Comparison of ENCODE assay signal across 9 mouse cellular contexts in the genomic region with DNA sequence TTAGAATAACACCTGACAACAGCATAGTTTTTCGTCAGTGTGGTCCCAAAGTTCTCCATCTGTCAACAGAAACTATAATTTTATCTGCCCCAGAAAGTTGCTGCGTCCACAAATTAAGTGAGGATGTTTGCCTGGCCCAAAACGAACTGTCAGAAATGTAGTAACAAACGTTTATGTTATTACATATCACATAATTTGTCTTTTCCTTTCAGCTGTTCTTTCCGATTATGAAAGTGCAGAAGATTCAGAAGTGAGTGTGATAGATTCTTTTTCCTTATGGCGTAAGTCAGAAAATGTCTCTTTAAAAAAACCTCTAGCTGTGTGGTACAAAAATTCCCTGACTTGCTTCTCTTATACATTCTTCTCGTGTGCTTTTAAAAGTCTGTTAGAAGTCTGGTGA. TPM values are rescaled to one million over a fixed set of nuclear protein-coding genes. Genes with fewer than 3 reads are reported as not detected.
DNase-seq lines count a peak whose midpoint lies in the region; ATAC-seq and TF ChIP-seq lines count a peak whose summit lies in the region.
"Had no signal": no experiment of that assay in that cellular context is flagged by ENCODE, and none has a peak within 500 bp of the region (broad histone marks: within the 10 kb centered on the region; RNA-seq: fewer than 3 reads in every experiment).

No protein-coding gene starts in this region.

- peak overlapping the region; percentile 91 for H3K4me3 ChIP-seq in kidney, embryonic 15.5 days (replicated peaks)
- H3K4me3 ChIP-seq in cortical plate, adult 2 months (ENCODE audit: insufficient read depth, low read length): peak overlapping the region; percentile 77
- peak overlapping the region; percentile 91 for H3K4me3 ChIP-seq in hindbrain, embryonic 16.5 days (ENCODE audit: low read length)
- H3K4me3 ChIP-seq in midbrain, embryonic 15.5 days: peak overlapping the region; percentile 82

- WGBS in kidney, embryonic 15.5 days: 64% methylated on average over 7 of the region's 7 CpGs
- 79% methylated on average over 7 of the region's 7 CpGs for WGBS in hindbrain, embryonic 16.5 days
- WGBS in midbrain, embryonic 15.5 days: 84% methylated on average over 7 of the region's 7 CpGs

- H3K4me2 ChIP-seq in kidney, embryonic 15.5 days: peak overlapping the region; percentile 68
- H3K4me2 ChIP-seq in hindbrain, embryonic 16.5 days (ENCODE audit: low read length): peak overlapping the region; percentile 55
- H3K4me2 ChIP-seq in midbrain, embryonic 15.5 days: peak overlapping the region; percentile 65

- peaks cover 24% of the 10 kb centered on the region for H3K4me1 ChIP-seq in kidney, embryonic 15.5 days
- H3K4me1 ChIP-seq in cortical plate, adult 2 months (ENCODE audit: control insufficient read depth, insufficient read depth, low read length): peaks cover 1% of the 10 kb centered on the region; the same call in 1 of the 2 replicates
- peaks cover 20% of the 10 kb centered on the region for H3K4me1 ChIP-seq in hindbrain, embryonic 16.5 days (ENCODE audit: control insufficient read depth, insufficient read depth, low read depth, low read length)
- peaks cover 29% of the 10 kb centered on the region for H3K4me1 ChIP-seq in midbrain, embryonic 15.5 days

- no peak for TF ChIP-seq POLR2A in cortical plate, adult 2 months (IDR thresholded peaks at IDR 0.05; ENCODE audit: extremely low read depth, insufficient read depth, low read length)

- H3K9ac ChIP-seq in kidney, embryonic 15.5 days: peak overlapping the region; percentile 96; the same call in 1 of the 2 replicates
- H3K9ac ChIP-seq in hindbrain, embryonic 16.5 days (ENCODE audit: low read depth, low read length): peak overlapping the region; percentile 97
- H3K9ac ChIP-seq in midbrain, embryonic 15.5 days: peak overlapping the region; percentile 98

- no peak for DNase-seq in kidney, postnatal 4 days
- no peak for DNase-seq in ovary, adult 18-20 months (ENCODE audit: low spot score)
- DNase-seq in layer of hippocampus, postnatal 10 days (ENCODE audit: low spot score in 2 of 2): no peak
- DNase-seq: retina, postnatal 1 day had no signal

- H3K9me3 ChIP-seq in kidney, embryonic 15.5 days (replicated peaks): no peaks in the 10 kb centered on the region
- no peaks in the 10 kb centered on the region for H3K9me3 ChIP-seq in hindbrain, embryonic 16.5 days (ENCODE audit: control insufficient read depth, low read length)
- H3K9me3 ChIP-seq in midbrain, embryonic 15.5 days: no peaks in the 10 kb centered on the region

- H3K36me3 ChIP-seq in kidney, embryonic 15.5 days: peaks cover 74% of the 10 kb centered on the region
- peaks cover 21% of the 10 kb centered on the region for H3K36me3 ChIP-seq in hindbrain, embryonic 16.5 days (ENCODE audit: control insufficient read depth, insufficient read depth, low read length)
- peaks cover 9% of the 10 kb centered on the region; the same call in 1 of the 2 replicates for H3K36me3 ChIP-seq in midbrain, embryonic 15.5 days (replicated peaks)

- peak overlapping the region; percentile 99; the same call in 1 of the 2 replicates for H3K27ac ChIP-seq in kidney, embryonic 15.5 days
- no peak overlapping the region for H3K27ac ChIP-seq in cortical plate, adult 2 months (ENCODE audit: insufficient read depth, low read length)
- 0 out of 2 replicates have a peak overlapping the region, but pooled peaks have one; percentile 98 for H3K27ac ChIP-seq in hindbrain, embryonic 16.5 days (ENCODE audit: low read depth, low read length)
- peak overlapping the region; percentile 99; the same call in 1 of the 2 replicates for H3K27ac ChIP-seq in midbrain, embryonic 15.5 days

- H3K27me3 ChIP-seq in kidney, embryonic 15.5 days: no peaks in the 10 kb centered on the region
- no peaks in the 10 kb centered on the region for H3K27me3 ChIP-seq in hindbrain, embryonic 16.5 days (replicated peaks; ENCODE audit: control insufficient read depth, insufficient read depth, low read length)
- H3K27me3 ChIP-seq in midbrain, embryonic 15.5 days (replicated peaks): no peaks in the 10 kb centered on the region

- ATAC-seq in kidney, embryonic 15.5 days (replicated peaks; ENCODE audit: low FRiP score): no peak
- no peak for ATAC-seq in hindbrain, embryonic 16.5 days
- ATAC-seq in midbrain, embryonic 15.5 days (replicated peaks): no peak
- ATAC-seq in erythroid progenitor cell, adult 5-6 weeks (replicated peaks; ENCODE audit: low FRiP score, poor library complexity, severe bottlenecking): no peak

- TF ChIP-seq CTCF in cortical plate, adult 2 months (IDR thresholded peaks at IDR 0.05; ENCODE audit: extremely low read depth, insufficient read depth, low read length): no peak

RNA-seq across cellular contexts. Expression of a gene that starts 6.0 kb away (rescaled TPM):
- polyA plus RNA-seq in kidney, embryonic 15.5 days (2015; fragmentation: Nextera tagmentation; extraction: Ambion mirVana): 40.6 and 40.8 TPM in 2 replicates
- polyA plus RNA-seq in cortical plate, adult 2 months (2012; rRNA removed): 44.9 and 47.4 TPM in 2 replicates
- polyA plus RNA-seq in hindbrain, embryonic 16.5 days (2015; fragmentation: Nextera tagmentation; extraction: Ambion mirVana): 41.7 and 49.2 TPM in 2 replicates
- 56.3 and 57.7 TPM in 2 replicates for polyA plus RNA-seq in midbrain, embryonic 15.5 days (2015; fragmentation: Nextera tagmentation; extraction: Ambion mirVana)
- total RNA-seq in erythroid progenitor cell, adult 5-6 weeks (2015; ENCODE audit: low replicate concordance): 41.8 and 60.4 TPM in 2 replicates
- 59.2 and 92.7 TPM in 2 replicates for total RNA-seq in erythroid progenitor cell, adult 5-6 weeks (2017; ENCODE audit: low replicate concordance)
- total RNA-seq in layer of hippocampus, postnatal 10 days (2021): 10 to 100 TPM; 65.8 to 66.3 TPM

RNA-seq across cellular contexts. Expression of a gene that starts 15.4 kb away (rescaled TPM):
- polyA plus RNA-seq in kidney, embryonic 15.5 days (2015; fragmentation: Nextera tagmentation; extraction: Ambion mirVana): 25.1 and 25.8 TPM in 2 replicates
- 119 and 131 TPM in 2 replicates for polyA plus RNA-seq in cortical plate, adult 2 months (2012; rRNA removed)
- polyA plus RNA-seq in hindbrain, embryonic 16.5 days (2015; fragmentation: Nextera tagmentation; extraction: Ambion mirVana): 28.2 and 28.6 TPM in 2 replicates
- polyA plus RNA-seq in midbrain, embryonic 15.5 days (2015; fragmentation: Nextera tagmentation; extraction: Ambion mirVana): 33.2 and 33.6 TPM in 2 replicates
- total RNA-seq in erythroid progenitor cell, adult 5-6 weeks (2015; ENCODE audit: low replicate concordance): 43.6 and 44.7 TPM in 2 replicates
- total RNA-seq in erythroid progenitor cell, adult 5-6 weeks (2017; ENCODE audit: low replicate concordance): 29.5 and 35.5 TPM in 2 replicates
- 100 to 1,000 TPM; 147 to 157 TPM for total RNA-seq in layer of hippocampus, postnatal 10 days (2021)

RNA-seq across cellular contexts. Expression of a gene that starts 25.9 kb away (rescaled TPM):
- polyA plus RNA-seq in kidney, embryonic 15.5 days (2015; fragmentation: Nextera tagmentation; extraction: Ambion mirVana): 1.6 and 1.7 TPM in 2 replicates
- polyA plus RNA-seq in cortical plate, adult 2 months (2012; rRNA removed): 153 and 181 TPM in 2 replicates
- polyA plus RNA-seq in hindbrain, embryonic 16.5 days (2015; fragmentation: Nextera tagmentation; extraction: Ambion mirVana): 11.6 and 13.0 TPM in 2 replicates
- polyA plus RNA-seq in midbrain, embryonic 15.5 days (2015; fragmentation: Nextera tagmentation; extraction: Ambion mirVana): 9.1 and 9.2 TPM in 2 replicates
- 6.7 TPM in 1 of 2 replicates, not detected in the other for total RNA-seq in erythroid progenitor cell, adult 5-6 weeks (2015; ENCODE audit: low replicate concordance)
- total RNA-seq in erythroid progenitor cell, adult 5-6 weeks (2017; ENCODE audit: low replicate concordance): 1.5 TPM in 1 of 2 replicates, not detected in the other
- total RNA-seq in layer of hippocampus, postnatal 10 days (2021): 100 to 1,000 TPM; 148 to 154 TPM

RNA-seq across cellular contexts. Expression of a gene that starts 35.6 kb away (rescaled TPM):
- polyA plus RNA-seq in kidney, embryonic 15.5 days (2015; fragmentation: Nextera tagmentation; extraction: Ambion mirVana): 2.0 and 2.3 TPM in 2 replicates
- 153 and 156 TPM in 2 replicates for polyA plus RNA-seq in cortical plate, adult 2 months (2012; rRNA removed)
- polyA plus RNA-seq in hindbrain, embryonic 16.5 days (2015; fragmentation: Nextera tagmentation; extraction: Ambion mirVana): 4.9 and 5.6 TPM in 2 replicates
- polyA plus RNA-seq in midbrain, embryonic 15.5 days (2015; fragmentation: Nextera tagmentation; extraction: Ambion mirVana): 3.4 and 3.9 TPM in 2 replicates
- not detected in 2 replicates for total RNA-seq in erythroid progenitor cell, adult 5-6 weeks (2015; ENCODE audit: low replicate concordance)
- not detected in 2 replicates for total RNA-seq in erythroid progenitor cell, adult 5-6 weeks (2017; ENCODE audit: low replicate concordance)
- 10 to 100 TPM; 39.1 to 41.5 TPM for total RNA-seq in layer of hippocampus, postnatal 10 days (2021)

RNA-seq across cellular contexts. Expression of a gene that starts 52.8 kb away (rescaled TPM):
- polyA plus RNA-seq in kidney, embryonic 15.5 days (2015; fragmentation: Nextera tagmentation; extraction: Ambion mirVana): 4.2 and 5.2 TPM in 2 replicates
- 35.2 and 36.5 TPM in 2 replicates for polyA plus RNA-seq in cortical plate, adult 2 months (2012; rRNA removed)
- 4.1 and 4.2 TPM in 2 replicates for polyA plus RNA-seq in hindbrain, embryonic 16.5 days (2015; fragmentation: Nextera tagmentation; extraction: Ambion mirVana)
- 4.9 and 5.3 TPM in 2 replicates for polyA plus RNA-seq in midbrain, embryonic 15.5 days (2015; fragmentation: Nextera tagmentation; extraction: Ambion mirVana)
- total RNA-seq in erythroid progenitor cell, adult 5-6 weeks (2015; ENCODE audit: low replicate concordance): 15.1 and 36.0 TPM in 2 replicates
- total RNA-seq in erythroid progenitor cell, adult 5-6 weeks (2017; ENCODE audit: low replicate concordance): 8.2 and 8.9 TPM in 2 replicates
- 10 to 100 TPM; 29.7 to 30.9 TPM for total RNA-seq in layer of hippocampus, postnatal 10 days (2021)

Comparison
In these comparisons a context has a peak if more than half of its experiments do, and no peak if none do; other contexts are left out.
1. RNA of a gene that starts 25.9 kb away (polyA plus RNA-seq): 153 to 181 TPM in cortical plate, adult 2 months; 11.6 to 13.0 TPM in hindbrain, embryonic 16.5 days, 9.1 to 9.2 TPM in midbrain, embryonic 15.5 days and 1.6 to 1.7 TPM in kidney, embryonic 15.5 days; every median in the first group is over 10 times any median in the second.
2. Peak in every context shown above with its lines, with median percentiles within 50 percentile points of each other: H3K4me2 ChIP-seq, H3K4me3 ChIP-seq and H3K9ac ChIP-seq.